Mouse (Mus musculus): Measurements from ENCODE around the gene Sirt1. TPM values are rescaled to one million over a fixed set of nuclear protein-coding genes. Genes with fewer than 3 reads are reported as not detected.
A peak's percentile ranks its signal among the peaks of the same experiment; 100 is the strongest.
"Not testable (repeated sequence)": the region's sequence is repeated elsewhere in the genome, so short reads cannot be mapped to it uniquely, and the experiment has no call there.

Sirt1 gene
- polyA plus RNA-seq, 1 experiment from 2014 or later = 5.2 TPM

- Histone ChIP-seq H3K4me1 (no peaks in the 10 kb centered on the region), H3K27ac (no peak overlapping the region), H3K4me3 (no peak overlapping the region), H3K27me3 (ENCODE audit: insufficient read depth, poor library complexity, severe bottlenecking) (no peaks in the 10 kb centered on the region), H3K9me3 (no peaks in the 10 kb centered on the region), H3K36me3 (no peaks in the 10 kb centered on the region)
- 72% methylated on average over 6 of the region's 6 CpGs for whole genome bisulfite sequencing
- DNase-seq (ENCODE audit: low spot score) = no peak
Measured at GRCm38 (mm10) chr10:63378948-63379680, 2.4 kb downstream of the Sirt1 start.

- H3K36me3 ChIP-seq = no peaks in the 10 kb centered on the region
- H3K27me3 ChIP-seq (ENCODE audit: insufficient read depth, poor library complexity, severe bottlenecking) = no peaks in the 10 kb centered on the region
- H3K9me3 ChIP-seq = no peaks in the 10 kb centered on the region
- no peak overlapping the region for H3K27ac ChIP-seq
- WGBS = 22% methylated on average over 9 of the region's 9 CpGs
- DNase-seq (ENCODE audit: low spot score) = no peak
- no peak overlapping the region for H3K4me3 ChIP-seq
- no peaks in the 10 kb centered on the region for H3K4me1 ChIP-seq
Measured at GRCm38 (mm10) chr10:63377468-63377867, 4.0 kb downstream of the Sirt1 start.

GRCm38 (mm10) chr10:63376303-63376702, 5.2 kb downstream of the Sirt1 start:
- no peaks in the 10 kb centered on the region for H3K27me3 ChIP-seq (ENCODE audit: insufficient read depth, poor library complexity, severe bottlenecking)
- H3K36me3 ChIP-seq = no peaks in the 10 kb centered on the region
- no peak overlapping the region for H3K4me3 ChIP-seq
- H3K27ac ChIP-seq = no peak overlapping the region
- H3K9me3 ChIP-seq = no peaks in the 10 kb centered on the region
- no peaks in the 10 kb centered on the region for H3K4me1 ChIP-seq
- no peak for DNase-seq (ENCODE audit: low spot score)
- 83% methylated on average over 5 of the region's 5 CpGs for WGBS

GRCm38 (mm10) chr10:63368041-63368440, 13.5 kb downstream of the Sirt1 start:
- Histone ChIP-seq H3K27me3 (ENCODE audit: insufficient read depth, poor library complexity, severe bottlenecking) (no peaks in the 10 kb centered on the region), H3K9me3 (no peaks in the 10 kb centered on the region), H3K27ac (no peak overlapping the region), H3K4me3 (no peak overlapping the region), H3K4me1 (0 out of 2 replicates have a peak, but pooled peaks cover 4% of the 10 kb centered on the region), H3K36me3 (no peaks in the 10 kb centered on the region)
- DNase-seq (ENCODE audit: low spot score) = no peak
- WGBS = 84% methylated on average over 3 of the region's 3 CpGs

- Histone ChIP-seq H3K4me3 (no peak overlapping the region), H3K36me3 (no peaks in the 10 kb centered on the region), H3K4me1 (0 out of 2 replicates have a peak, but pooled peaks cover 4% of the 10 kb centered on the region), H3K9me3 (no peaks in the 10 kb centered on the region), H3K27ac (no peak overlapping the region), H3K27me3 (ENCODE audit: insufficient read depth, poor library complexity, severe bottlenecking) (no peaks in the 10 kb centered on the region)
- WGBS = 78% methylated on average over 6 of the region's 6 CpGs
- DNase-seq (ENCODE audit: low spot score) = no peak
Measured at GRCm38 (mm10) chr10:63367386-63367785, 14.1 kb downstream of the Sirt1 start.

- DNase-seq (ENCODE audit: low spot score) = no peak
- H3K27ac ChIP-seq = no peak overlapping the region
- H3K27me3 ChIP-seq (ENCODE audit: insufficient read depth, poor library complexity, severe bottlenecking) = no peaks in the 10 kb centered on the region
- H3K4me3 ChIP-seq = peak overlapping the region; percentile 24; the same call in 1 of the 2 replicates
- H3K9me3 ChIP-seq = no peaks in the 10 kb centered on the region
- no peaks in the 10 kb centered on the region for H3K36me3 ChIP-seq
- 53% methylated on average over 7 of the region's 7 CpGs for WGBS
- H3K4me1 ChIP-seq = 0 out of 2 replicates have a peak, but pooled peaks cover 4% of the 10 kb centered on the region
Measured at GRCm38 (mm10) chr10:63365918-63366455, 15.5 kb downstream of the Sirt1 start.

- H3K27me3 ChIP-seq (ENCODE audit: insufficient read depth, poor library complexity, severe bottlenecking) = no peaks in the 10 kb centered on the region
- DNase-seq (ENCODE audit: low spot score) = no peak
- WGBS = 61% methylated on average over 1 of the region's 1 CpGs
- no peaks in the 10 kb centered on the region for H3K36me3 ChIP-seq
- no peaks in the 10 kb centered on the region for H3K9me3 ChIP-seq
- H3K4me3 ChIP-seq = no peak overlapping the region
- H3K27ac ChIP-seq = no peak overlapping the region
- no peaks in the 10 kb centered on the region for H3K4me1 ChIP-seq
Measured at GRCm38 (mm10) chr10:63360502-63360901, 21.0 kb downstream of the Sirt1 start.

- Histone ChIP-seq H3K36me3 (no peaks in the 10 kb centered on the region), H3K27me3 (ENCODE audit: insufficient read depth, poor library complexity, severe bottlenecking) (no peaks in the 10 kb centered on the region), H3K4me1 (no peaks in the 10 kb centered on the region), H3K4me3 (no peak overlapping the region), H3K9me3 (peaks cover 3% of the 10 kb centered on the region; the same call in 1 of the 2 replicates), H3K27ac (no peak overlapping the region)
- DNase-seq (ENCODE audit: low spot score) = no peak
- 80% methylated on average over 5 of the region's 5 CpGs for WGBS
Measured at GRCm38 (mm10) chr10:63352111-63352510, 29.4 kb downstream of the Sirt1 start.

- 84% methylated on average over 7 of the region's 7 CpGs for WGBS
- DNase-seq (ENCODE audit: low spot score) = peak; percentile 64
- H3K36me3 ChIP-seq; H3K4me1 ChIP-seq; H3K4me3 ChIP-seq; H3K27me3 ChIP-seq (ENCODE audit: insufficient read depth, poor library complexity, severe bottlenecking); H3K9me3 ChIP-seq; H3K27ac ChIP-seq: not testable (repeated sequence)
Measured at GRCm38 (mm10) chr10:63351099-63351498, 30.4 kb downstream of the Sirt1 start.

GRCm38 (mm10) chr10:63350666-63351065, 30.8 kb downstream of the Sirt1 start:
- H3K27ac ChIP-seq = no peak overlapping the region
- no peak overlapping the region for H3K4me3 ChIP-seq
- DNase-seq (ENCODE audit: low spot score) = no peak
- WGBS = 86% methylated on average over 7 of the region's 7 CpGs
- no peaks in the 10 kb centered on the region for H3K27me3 ChIP-seq (ENCODE audit: insufficient read depth, poor library complexity, severe bottlenecking)
- peaks cover 3% of the 10 kb centered on the region; the same call in 1 of the 2 replicates for H3K9me3 ChIP-seq
- H3K4me1 ChIP-seq = no peaks in the 10 kb centered on the region
- H3K36me3 ChIP-seq = no peaks in the 10 kb centered on the region

- Histone ChIP-seq H3K9me3 (no peaks in the 10 kb centered on the region), H3K4me1 (no peaks in the 10 kb centered on the region), H3K27ac (no peak overlapping the region), H3K27me3 (ENCODE audit: insufficient read depth, poor library complexity, severe bottlenecking) (no peaks in the 10 kb centered on the region), H3K4me3 (no peak overlapping the region), H3K36me3 (no peaks in the 10 kb centered on the region)
- DNase-seq (ENCODE audit: low spot score) = peak; percentile 52
- WGBS = 77% methylated on average over 3 of the region's 3 CpGs
Measured at GRCm38 (mm10) chr10:63348291-63348690, 33.2 kb downstream of the Sirt1 start.

GRCm38 (mm10) chr10:63344751-63345150, 36.8 kb downstream of the Sirt1 start:
- Histone ChIP-seq H3K9me3 (no peaks in the 10 kb centered on the region), H3K36me3 (no peaks in the 10 kb centered on the region), H3K27ac (no peak overlapping the region), H3K4me1 (no peaks in the 10 kb centered on the region), H3K4me3 (no peak overlapping the region), H3K27me3 (ENCODE audit: insufficient read depth, poor library complexity, severe bottlenecking) (no peaks in the 10 kb centered on the region)
- WGBS = 92% methylated on average over 3 of the region's 3 CpGs
- no peak for DNase-seq (ENCODE audit: low spot score)

GRCm38 (mm10) chr10:63341351-63341750, 40.2 kb downstream of the Sirt1 start:
- DNase-seq (ENCODE audit: low spot score) = no peak
- H3K27ac ChIP-seq = no peak overlapping the region
- 84% methylated on average over 2 of the region's 2 CpGs for WGBS

More at GRCm38 (mm10) chr10:63341351-63341750, 40.2 kb downstream of the Sirt1 start:
- H3K4me3 ChIP-seq = no peak overlapping the region
- H3K9me3 ChIP-seq = no peaks in the 10 kb centered on the region
- no peaks in the 10 kb centered on the region for H3K27me3 ChIP-seq (ENCODE audit: insufficient read depth, poor library complexity, severe bottlenecking)
- no peaks in the 10 kb centered on the region for H3K36me3 ChIP-seq
- peaks cover 17% of the 10 kb centered on the region for H3K4me1 ChIP-seq
